Mouse (Mus musculus) olfactory bulb, adult 2 months (tissue): ENCODE results near the gene Sh3bp5. TPM values are rescaled to one million over a fixed set of nuclear protein-coding genes. Genes with fewer than 3 reads are reported as not detected.

Experiments used
- H3K27ac ChIP-seq: fragments of 200-500 bp; 2 replicates; pipeline ENCODE4 v1.5.1; 2012; ENCODE audit warnings: low read depth, low read length; ENCODE audit not compliant: insufficient read depth
- H3K4me1 ChIP-seq: fragments of 200-500 bp; 2 replicates; pipeline ENCODE4 v1.6.1; 2012; ENCODE audit warnings: low read length; ENCODE audit not compliant: control insufficient read depth, insufficient read depth
- H3K4me3 ChIP-seq: fragments of 200-500 bp; 2 replicates; pipeline ENCODE4 v1.5.1; 2012; ENCODE audit warnings: mild to moderate bottlenecking, low read depth, low read length, moderate library complexity; ENCODE audit not compliant: insufficient read depth
- CTCF ChIP-seq: fragments of 200-500 bp; IDR thresholded peaks from 2 replicates; pipeline ENCODE4 v1.5.1; 2012; ENCODE audit warnings: low read depth, mild to moderate bottlenecking, low read length, moderate library complexity; ENCODE audit not compliant: insufficient read depth
- POLR2A ChIP-seq: fragments of 200-500 bp; IDR thresholded peaks from 2 replicates; pipeline ENCODE4 v1.6.1; 2012; ENCODE audit warnings: mild to moderate bottlenecking, low read depth, low read length, moderate library complexity; ENCODE audit not compliant: insufficient read depth
- WGBS: fragments of 180-500 bp; shearing (Covaris S2); methylation state at CpG from one replicate; pipeline ENCODE4 v1.1.7; 2018; 5-methylcytosine and 5-hydroxymethylcytosine counted together
- polyA plus RNA-seq: library from polyadenylated mRNA; stranded (reverse); fragments of >200 nt; gene quantifications from 2 replicates; pipeline ENCODE4 v1.2.4, GENCODE M21; 2012; ENCODE audit warnings: low replicate concordance; ENCODE audit not compliant: missing spikeins, insufficient read depth, insufficient read length

The Sh3bp5 gene
- polyA plus RNA-seq, 1 experiment = not detected

- no peak overlapping the region for H3K27ac ChIP-seq
- no peaks in the 10 kb centered on the region for H3K4me1 ChIP-seq
- 87% methylated on average over 1 of the region's 1 CpGs for WGBS
- H3K4me3 ChIP-seq = no peak overlapping the region
- TF ChIP-seq POLR2A (no peak), CTCF (no peak)
Measured at GRCm38 (mm10) chr14:31345367-31345766, 90.5 kb downstream of the Sh3bp5 start.

DNA sequence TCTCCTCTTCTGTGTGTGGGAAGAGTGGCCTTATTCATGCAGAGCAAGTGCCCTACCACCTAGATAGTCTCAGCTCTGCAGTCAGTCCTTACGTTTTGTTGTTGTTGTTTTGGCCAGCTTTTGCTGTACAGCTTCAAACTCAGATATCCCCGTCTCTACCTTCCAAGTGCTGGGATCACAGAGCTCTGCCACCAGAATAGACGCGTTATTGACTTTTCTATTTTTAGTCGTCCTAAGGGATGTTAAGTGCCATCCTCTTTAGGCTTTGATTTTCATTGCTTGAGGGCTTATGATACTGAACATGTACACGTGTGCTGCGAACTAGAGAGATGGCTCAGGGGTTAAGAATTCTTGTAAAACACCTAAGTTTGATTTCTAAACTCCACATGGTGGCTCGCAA is 92.6 kb downstream of the Sh3bp5 start:
- Histone ChIP-seq H3K27ac (no peak overlapping the region), H3K4me3 (no peak overlapping the region), H3K4me1 (no peaks in the 10 kb centered on the region)
- TF ChIP-seq CTCF (no peak), POLR2A (no peak)
- 83% methylated on average over 8 of the region's 8 CpGs for WGBS

DNA sequence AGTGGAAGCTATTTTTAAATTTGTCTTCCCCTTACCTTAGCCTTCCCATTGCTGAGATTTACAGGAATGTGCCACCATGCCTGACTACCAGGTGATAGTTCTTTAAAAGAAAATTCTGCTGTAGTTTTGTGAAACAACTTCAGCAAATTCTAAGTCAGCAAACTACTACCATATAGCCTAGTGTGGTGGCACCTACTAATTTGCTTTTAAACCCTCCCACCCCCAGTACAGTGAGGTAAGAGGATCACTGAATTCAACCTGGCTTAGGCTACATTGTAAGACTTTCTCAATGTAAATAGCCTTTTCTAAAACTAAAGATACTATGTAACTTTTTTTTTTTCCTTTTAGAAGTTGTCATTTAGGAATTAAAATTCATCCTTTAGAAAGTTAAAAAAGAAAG is 97.9 kb downstream of the Sh3bp5 start:
- H3K4me1 ChIP-seq = 0 out of 2 replicates have a peak, but pooled peaks cover 3% of the 10 kb centered on the region
- H3K4me3 ChIP-seq = peak overlapping the region; percentile 18; the same call in 1 of the 2 replicates
- TF ChIP-seq POLR2A = no peak
- TF ChIP-seq CTCF = no peak
- no peak overlapping the region for H3K27ac ChIP-seq

DNA sequence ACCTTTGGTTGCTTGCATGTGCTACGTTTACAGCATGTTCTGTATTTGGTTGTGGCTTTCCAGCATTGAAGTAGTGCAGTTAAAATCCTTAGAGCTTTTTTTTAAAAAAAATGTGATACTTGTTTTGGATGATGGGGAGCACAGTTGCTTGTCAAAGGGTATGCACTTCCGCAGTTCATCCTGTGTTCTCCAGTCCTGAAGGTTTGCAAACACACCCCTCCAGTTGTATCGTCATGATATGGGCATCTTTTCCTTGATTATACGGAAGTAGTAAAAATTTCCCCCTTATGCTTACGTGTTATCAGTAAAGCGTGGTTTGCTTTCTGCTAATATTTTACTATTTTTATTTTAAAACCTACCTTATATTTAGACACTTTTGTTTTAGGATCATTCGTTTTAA is 98.5 kb downstream of the Sh3bp5 start:
- WGBS = 20% methylated on average over 7 of the region's 7 CpGs
- Histone ChIP-seq H3K27ac (no peak overlapping the region), H3K4me1 (0 out of 2 replicates have a peak, but pooled peaks cover 3% of the 10 kb centered on the region), H3K4me3 (no peak overlapping the region; the same call in 1 of the 2 replicates)
- TF ChIP-seq CTCF (no peak), POLR2A (no peak)

DNA sequence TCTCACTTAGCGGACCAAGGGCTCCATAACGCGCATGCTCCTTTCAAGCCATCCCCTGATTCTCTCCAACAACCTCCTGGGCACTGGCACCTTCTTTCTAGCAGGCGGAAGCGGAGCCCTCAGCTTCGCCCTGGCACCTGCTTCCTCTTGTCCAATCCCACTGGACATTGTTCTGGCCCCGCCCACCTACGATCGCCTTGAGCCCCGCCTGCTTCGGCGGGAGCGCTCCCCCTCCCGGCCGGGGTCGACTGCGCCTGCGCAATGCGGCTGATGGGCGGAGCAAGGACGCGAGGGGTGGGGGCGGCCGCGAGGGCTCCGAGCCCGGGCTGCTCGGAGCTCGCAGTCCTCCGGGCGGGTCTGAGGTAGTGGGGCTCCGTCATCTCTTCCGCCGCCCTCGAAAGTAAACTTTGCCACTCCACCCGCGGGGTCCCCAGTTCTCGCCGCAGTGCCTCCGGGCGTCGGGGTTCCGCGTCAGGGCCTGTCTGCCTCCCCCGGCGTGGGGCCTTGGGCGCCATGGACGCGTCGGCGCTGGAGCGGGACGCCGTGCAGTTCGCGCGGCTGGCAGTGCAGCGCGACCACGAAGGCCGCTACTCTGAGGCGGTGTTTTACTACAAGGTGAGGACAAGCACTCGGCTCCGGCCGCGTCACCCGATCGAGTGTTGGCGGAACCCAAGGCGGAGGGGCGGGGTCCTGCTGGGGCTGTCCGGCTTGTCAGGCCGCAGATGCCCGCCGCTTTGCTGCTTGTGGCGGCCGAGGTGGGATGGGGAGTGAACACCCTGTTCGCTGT is 99.3 kb downstream of the Sh3bp5 start, which contains the start of gene Capn7:
Gene Capn7 (plus strand): TSS at position 270 of the 787 bp plus-strand sequence.
- H3K4me3 ChIP-seq = peak within 1 kb of the TSS; percentile 90
- WGBS = under 1% methylated on average over 78 of the region's 78 CpGs
- H3K4me1 ChIP-seq = 0 out of 2 replicates have a peak, but pooled peaks cover 3% of the 10 kb centered on the region
- TF ChIP-seq POLR2A = peak; percentile 99
- no peak for TF ChIP-seq CTCF
- peak within 1 kb of the TSS; percentile 60 for H3K27ac ChIP-seq

- TF ChIP-seq POLR2A (no peak), CTCF (no peak)
- WGBS = 23% methylated on average over 3 of the region's 3 CpGs
Measured at GRCm38 (mm10) chr14:31335765-31336164, 100.1 kb downstream of the Sh3bp5 start.

DNA sequence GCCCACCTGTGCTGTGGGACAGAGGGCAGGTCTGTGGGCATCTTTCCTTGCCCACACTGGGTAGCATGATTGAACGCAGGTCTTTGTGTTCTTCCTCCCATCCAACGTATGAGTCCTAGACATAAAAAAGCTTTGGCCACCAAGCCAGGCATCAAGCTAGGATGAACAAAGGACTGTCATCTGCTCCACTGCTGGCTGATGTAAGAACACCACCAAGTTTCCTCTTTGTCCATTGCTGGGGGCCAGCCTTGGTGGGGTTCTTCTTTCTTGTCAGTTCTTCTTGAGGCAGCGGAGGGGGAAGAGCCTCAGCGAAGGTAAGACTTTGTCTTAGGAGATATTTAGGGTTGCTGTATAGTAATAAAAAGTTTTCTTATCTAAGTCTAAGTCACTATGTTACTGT is 104.9 kb downstream of the Sh3bp5 start:
- H3K4me1 ChIP-seq = 0 out of 2 replicates have a peak, but pooled peaks cover 3% of the 10 kb centered on the region
- H3K4me3 ChIP-seq = no peak overlapping the region
- 77% methylated on average over 4 of the region's 4 CpGs for WGBS
- H3K27ac ChIP-seq = no peak overlapping the region
- no peak for TF ChIP-seq POLR2A
- TF ChIP-seq CTCF = no peak

More at GRCm38 (mm10) chr14:31335765-31336164, 100.1 kb downstream of the Sh3bp5 start:
- Histone ChIP-seq H3K27ac (no peak overlapping the region), H3K4me1 (0 out of 2 replicates have a peak, but pooled peaks cover 3% of the 10 kb centered on the region), H3K4me3 (no peak overlapping the region)

DNA sequence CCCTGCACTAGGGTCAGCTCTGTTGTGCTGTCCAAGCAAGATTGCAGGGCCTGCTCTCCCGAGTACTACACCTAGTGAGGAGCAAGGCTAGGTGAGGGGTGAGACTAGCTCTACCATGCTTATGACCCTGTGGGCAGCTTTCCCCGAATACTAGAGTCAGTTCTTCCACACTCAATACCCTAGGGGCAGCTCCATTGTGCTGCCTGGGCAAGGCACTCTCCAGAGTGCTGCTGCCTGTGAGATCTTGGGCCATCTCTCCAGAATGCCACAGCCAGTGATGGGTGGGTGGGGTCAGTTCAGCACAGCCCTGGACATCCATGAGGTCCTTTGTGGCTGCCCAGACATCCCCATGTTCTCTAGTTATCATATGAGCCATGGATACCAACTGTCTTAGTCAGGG is 106.1 kb downstream of the Sh3bp5 start:
- Histone ChIP-seq H3K27ac (no peak overlapping the region), H3K4me1 (no peaks in the 10 kb centered on the region), H3K4me3 (no peak overlapping the region)
- WGBS = 58% methylated on average over 2 of the region's 2 CpGs
- TF ChIP-seq POLR2A (no peak), CTCF (no peak)

GRCm38 (mm10) chr14:31327681-31328080 is 108.2 kb downstream of the Sh3bp5 start:
- WGBS = 80% methylated on average over 4 of the region's 4 CpGs
- peaks cover 5% of the 10 kb centered on the region; the same call in 1 of the 2 replicates for H3K4me1 ChIP-seq

More at GRCm38 (mm10) chr14:31327681-31328080, 108.2 kb downstream of the Sh3bp5 start:
- TF ChIP-seq POLR2A (no peak), CTCF (no peak)
- H3K4me3 ChIP-seq = no peak overlapping the region
- no peak overlapping the region for H3K27ac ChIP-seq
